In genomic region chr17:64209640-64210039, GRCm38 (mm10) we compare ENCODE assay signal across 17 mouse cellular contexts.
DNase-seq lines count a peak whose midpoint lies in the region; ATAC-seq and TF ChIP-seq lines count a peak whose summit lies in the region.
"Had no signal": no experiment of that assay in that cellular context is flagged by ENCODE, and none has a peak within 500 bp of the region (broad histone marks: within the 10 kb centered on the region; RNA-seq: fewer than 3 reads in every experiment).

No protein-coding gene starts in this region.

- TF ChIP-seq CTCF in stomach, postnatal 0 days (IDR thresholded peaks at IDR 0.05; ENCODE audit: low read depth): no peak

- no peak for ATAC-seq in forebrain, embryonic 14.5 days
- ATAC-seq in forebrain, embryonic 13.5 days: no peak
- no peak for ATAC-seq in midbrain, embryonic 13.5 days
- no peak for ATAC-seq in midbrain, embryonic 14.5 days (ENCODE audit: low FRiP score, low TSS enrichment)
- ATAC-seq in stomach, postnatal 0 days (ENCODE audit: low FRiP score, low TSS enrichment): no peak; the same call in 1 of the 2 replicates
- ATAC-seq: forebrain, embryonic 16.5 days had no signal

- no peaks in the 10 kb centered on the region for H3K9me3 ChIP-seq in forebrain, embryonic 14.5 days (replicated peaks; ENCODE audit: control insufficient read depth, low read length)
- H3K9me3 ChIP-seq in forebrain, embryonic 13.5 days (replicated peaks): no peaks in the 10 kb centered on the region
- no peaks in the 10 kb centered on the region for H3K9me3 ChIP-seq in midbrain, embryonic 13.5 days
- H3K9me3 ChIP-seq in midbrain, embryonic 14.5 days (ENCODE audit: control insufficient read depth, low read length): no peaks in the 10 kb centered on the region
- no peaks in the 10 kb centered on the region for H3K9me3 ChIP-seq in stomach, postnatal 0 days (ENCODE audit: control insufficient read depth, low read length)
- H3K9me3 ChIP-seq: heart, embryonic 15.5 days had no signal

- no peak overlapping the region for H3K9ac ChIP-seq in forebrain, embryonic 14.5 days (ENCODE audit: low read length)
- H3K9ac ChIP-seq in forebrain, embryonic 13.5 days: no peak overlapping the region
- H3K9ac ChIP-seq in midbrain, embryonic 13.5 days (replicated peaks): no peak overlapping the region
- no peak overlapping the region for H3K9ac ChIP-seq in midbrain, embryonic 14.5 days (replicated peaks; ENCODE audit: low read length)
- H3K9ac ChIP-seq in stomach, postnatal 0 days (ENCODE audit: low read length): no peak overlapping the region
- H3K9ac ChIP-seq: heart, embryonic 15.5 days had no signal

- H3K4me2 ChIP-seq in forebrain, embryonic 14.5 days (ENCODE audit: low read length): no peak overlapping the region
- no peak overlapping the region for H3K4me2 ChIP-seq in forebrain, embryonic 13.5 days
- no peak overlapping the region for H3K4me2 ChIP-seq in midbrain, embryonic 13.5 days (replicated peaks)
- no peak overlapping the region for H3K4me2 ChIP-seq in midbrain, embryonic 14.5 days (ENCODE audit: low read length)
- no peak overlapping the region for H3K4me2 ChIP-seq in stomach, postnatal 0 days (replicated peaks; ENCODE audit: low read depth)
- H3K4me2 ChIP-seq: heart, embryonic 15.5 days; midbrain, embryonic 11.5 days had no signal

- TF ChIP-seq EP300 in stomach, postnatal 0 days (optimal IDR thresholded peaks at IDR 0.05): no peak

- no peaks in the 10 kb centered on the region for H3K27me3 ChIP-seq in forebrain, embryonic 14.5 days (replicated peaks; ENCODE audit: control insufficient read depth, insufficient read depth, low read length)
- no peaks in the 10 kb centered on the region for H3K27me3 ChIP-seq in forebrain, embryonic 13.5 days
- H3K27me3 ChIP-seq in midbrain, embryonic 13.5 days: no peaks in the 10 kb centered on the region
- no peaks in the 10 kb centered on the region for H3K27me3 ChIP-seq in midbrain, embryonic 14.5 days (ENCODE audit: control insufficient read depth, insufficient read depth, low read length)
- no peaks in the 10 kb centered on the region for H3K27me3 ChIP-seq in stomach, postnatal 0 days (ENCODE audit: control insufficient read depth, insufficient read depth, low read length)
- H3K27me3 ChIP-seq: CH12.LX; heart, embryonic 15.5 days had no signal

- DNase-seq in forebrain, embryonic 14.5 days (ENCODE audit: low spot score): peak; percentile 3
- DNase-seq in midbrain, embryonic 14.5 days: no peak
- peak; percentile 84 for DNase-seq in cerebellum, adult 9-10 months
- DNase-seq in stomach, postnatal 0 days (ENCODE audit: low spot score): peak; percentile 23
- no peak for DNase-seq in layer of hippocampus, adult 9-10 months (ENCODE audit: low spot score)
- DNase-seq in lung, postnatal 10 days: no peak
- DNase-seq: adrenal gland, postnatal 10 days; kidney, adult 11 months; liver; lung, adult 18-20 months; lung, postnatal 4 days had no signal

- H3K36me3 ChIP-seq in forebrain, embryonic 14.5 days (ENCODE audit: control insufficient read depth, insufficient read depth, low read length): no peaks in the 10 kb centered on the region
- no peaks in the 10 kb centered on the region for H3K36me3 ChIP-seq in forebrain, embryonic 13.5 days (ENCODE audit: poor library complexity, severe bottlenecking)
- H3K36me3 ChIP-seq in midbrain, embryonic 13.5 days: no peaks in the 10 kb centered on the region
- H3K36me3 ChIP-seq in midbrain, embryonic 14.5 days (ENCODE audit: control insufficient read depth, insufficient read depth, low read length): no peaks in the 10 kb centered on the region
- no peaks in the 10 kb centered on the region for H3K36me3 ChIP-seq in stomach, postnatal 0 days (ENCODE audit: control insufficient read depth, insufficient read depth, low read length)
- H3K36me3 ChIP-seq: heart, embryonic 15.5 days had no signal

- no peak overlapping the region for H3K27ac ChIP-seq in forebrain, embryonic 14.5 days (ENCODE audit: low read depth, low read length)
- no peak overlapping the region for H3K27ac ChIP-seq in forebrain, embryonic 13.5 days
- H3K27ac ChIP-seq in midbrain, embryonic 13.5 days: peak overlapping the region; percentile 35; the same call in 1 of the 2 replicates
- H3K27ac ChIP-seq in midbrain, embryonic 14.5 days (replicated peaks; ENCODE audit: low read depth, low read length): no peak overlapping the region
- no peak overlapping the region for H3K27ac ChIP-seq in stomach, postnatal 0 days (replicated peaks)
- H3K27ac ChIP-seq: heart, embryonic 15.5 days had no signal

- 87% methylated on average over 10 of the region's 10 CpGs for whole genome bisulfite sequencing in forebrain, embryonic 14.5 days
- 86% methylated on average over 10 of the region's 10 CpGs for WGBS in forebrain, embryonic 13.5 days
- WGBS in midbrain, embryonic 13.5 days: 89% methylated on average over 10 of the region's 10 CpGs
- 87% methylated on average over 10 of the region's 10 CpGs for WGBS in midbrain, embryonic 14.5 days
- 83% methylated on average over 10 of the region's 10 CpGs for WGBS in stomach, postnatal 0 days

- H3K4me1 ChIP-seq in forebrain, embryonic 14.5 days (ENCODE audit: control insufficient read depth, insufficient read depth, low read length): no peaks in the 10 kb centered on the region
- H3K4me1 ChIP-seq in forebrain, embryonic 13.5 days: no peaks in the 10 kb centered on the region
- peaks cover 4% of the 10 kb centered on the region; the same call in 1 of the 2 replicates for H3K4me1 ChIP-seq in midbrain, embryonic 13.5 days (replicated peaks)
- H3K4me1 ChIP-seq in midbrain, embryonic 14.5 days (ENCODE audit: control insufficient read depth, insufficient read depth, low read length): no peaks in the 10 kb centered on the region
- no peaks in the 10 kb centered on the region; the same call in 1 of the 2 replicates for H3K4me1 ChIP-seq in stomach, postnatal 0 days (replicated peaks; ENCODE audit: control insufficient read depth, insufficient read depth)

- no peak overlapping the region for H3K4me3 ChIP-seq in forebrain, embryonic 14.5 days (ENCODE audit: low read depth, low read length)
- no peak overlapping the region for H3K4me3 ChIP-seq in forebrain, embryonic 13.5 days
- no peak overlapping the region for H3K4me3 ChIP-seq in midbrain, embryonic 13.5 days (replicated peaks)
- H3K4me3 ChIP-seq in midbrain, embryonic 14.5 days (replicated peaks; ENCODE audit: low read depth, low read length): no peak overlapping the region
- no peak overlapping the region for H3K4me3 ChIP-seq in stomach, postnatal 0 days (ENCODE audit: low read depth, low read length)
- H3K4me3 ChIP-seq: heart, embryonic 15.5 days had no signal

Comparison
In these comparisons a context has a peak if more than half of its experiments do, and no peak if none do; other contexts are left out.
1. DNase-seq: peak in forebrain, embryonic 14.5 days (single experiment), cerebellum, adult 9-10 months (single experiment) and stomach, postnatal 0 days (single experiment); none in midbrain, embryonic 14.5 days (single experiment), layer of hippocampus, adult 9-10 months (single experiment) and lung, postnatal 10 days (single experiment).